Mouse (Mus musculus) brain, embryonic 14.5 days (tissue): ENCODE data around the gene Alg9. TPM values are rescaled to one million over a fixed set of nuclear protein-coding genes. Genes with fewer than 3 reads are reported as not detected.
A peak's percentile ranks its signal among the peaks of the same experiment; 100 is the strongest.

ENCODE experiments used
- DNase-seq: peaks from one replicate; pipeline ENCODE4 v3.0.0-alpha.2; 2011; ENCODE audit warnings: low read depth
- CTCF ChIP-seq: fragments of 200-500 bp; IDR thresholded peaks from 2 replicates; pipeline ENCODE4 v1.5.1; 2012; ENCODE audit warnings: inconsistent platforms, mild to moderate bottlenecking, moderate library complexity, borderline replicate concordance; ENCODE audit not compliant: insufficient read depth, insufficient read length; ENCODE audit errors: extremely low read depth
- POLR2A ChIP-seq: fragments of 200-500 bp; IDR thresholded peaks from 2 replicates; pipeline ENCODE4 v1.6.1; 2012; ENCODE audit warnings: mild to moderate bottlenecking, inconsistent platforms, borderline replicate concordance; ENCODE audit not compliant: poor library complexity, insufficient read depth, insufficient read length, severe bottlenecking; ENCODE audit errors: extremely low read depth
- polyA plus RNA-seq: library from polyadenylated mRNA; depleted of rRNA; stranded (reverse); fragments of >200 nt; gene quantifications from 2 replicates; pipeline ENCODE4 v1.2.3, GENCODE M21; 2012

Gene Alg9
- polyA plus RNA-seq, 1 experiment = 53.9 TPM

DNA sequence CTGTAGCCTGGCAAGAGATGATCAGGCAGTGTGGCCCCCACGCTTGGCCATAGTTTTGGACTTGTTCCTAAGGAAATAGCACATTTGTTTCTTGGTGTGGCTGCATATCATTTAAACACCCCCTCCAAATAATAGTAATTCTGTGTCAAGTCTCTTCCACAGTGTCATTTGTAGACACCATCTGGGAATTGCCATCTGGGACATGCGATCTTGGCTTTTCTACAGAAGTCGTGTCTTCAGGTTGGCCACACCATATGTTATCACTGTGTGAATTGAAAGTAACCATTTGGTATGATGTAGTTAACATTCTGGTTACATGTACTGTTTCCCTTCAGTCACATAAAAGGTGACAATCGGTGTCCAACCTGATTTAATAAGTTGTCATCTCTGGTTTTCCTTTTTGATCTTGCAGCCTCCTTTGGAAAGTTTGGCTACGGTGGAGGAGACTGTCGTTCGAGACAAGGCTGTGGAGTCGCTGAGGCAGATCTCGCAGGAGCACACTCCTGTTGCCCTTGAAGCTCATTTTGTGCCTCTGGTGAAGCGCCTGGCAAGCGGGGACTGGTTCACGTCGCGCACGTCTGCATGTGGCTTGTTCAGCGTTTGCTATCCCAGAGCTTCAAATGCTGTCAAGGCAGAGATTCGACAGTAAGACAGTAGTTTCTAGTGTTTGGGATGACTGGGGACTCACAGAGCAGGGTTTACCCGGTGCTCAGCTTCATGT, 86.5 kb downstream of the Alg9 start:
- DNase-seq = peak; percentile 87
- no peak for TF ChIP-seq CTCF
- TF ChIP-seq POLR2A = no peak

DNA sequence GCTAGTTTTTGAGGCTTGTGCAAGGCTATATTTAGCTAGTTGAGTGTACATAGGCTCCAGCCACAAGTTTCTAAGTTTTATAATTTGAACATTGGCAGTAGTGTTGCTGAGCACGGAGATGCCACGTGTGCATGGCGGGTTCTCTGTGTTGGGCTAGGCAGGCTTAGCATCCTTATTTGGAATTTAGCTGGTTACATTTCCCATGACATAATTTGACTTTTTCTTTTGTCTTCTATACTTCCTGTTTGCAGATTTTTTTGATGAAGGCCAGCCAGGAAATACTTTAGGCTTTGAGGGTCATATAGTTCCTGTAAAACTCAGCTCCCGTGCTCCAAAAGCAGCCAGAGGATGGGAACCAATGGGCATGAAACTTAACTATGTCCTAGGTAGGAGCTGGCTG, 89.0 kb downstream of the Alg9 start:
- TF ChIP-seq POLR2A = no peak
- TF ChIP-seq CTCF = no peak
- no peak for DNase-seq

DNA sequence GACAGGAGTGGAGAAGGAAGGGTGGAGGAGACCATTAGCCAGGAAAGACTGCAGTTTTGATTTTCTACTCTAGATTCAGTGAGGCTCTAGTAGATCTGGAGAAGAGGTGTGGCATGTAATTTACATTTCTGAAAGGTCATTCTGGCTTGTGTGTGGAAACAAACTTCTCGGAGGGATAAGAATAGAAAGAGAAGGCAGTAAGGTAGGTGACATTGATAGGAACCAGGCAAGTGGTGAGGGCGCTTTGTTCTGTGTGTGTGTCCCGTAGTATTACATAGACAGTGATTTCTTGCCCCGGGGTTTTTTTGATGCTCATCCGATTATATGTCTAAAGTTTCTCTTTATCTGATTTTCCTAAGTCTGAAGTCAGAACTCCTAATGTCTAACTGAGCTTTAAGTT, 90.1 kb downstream of the Alg9 start:
- no peak for DNase-seq

DNA sequence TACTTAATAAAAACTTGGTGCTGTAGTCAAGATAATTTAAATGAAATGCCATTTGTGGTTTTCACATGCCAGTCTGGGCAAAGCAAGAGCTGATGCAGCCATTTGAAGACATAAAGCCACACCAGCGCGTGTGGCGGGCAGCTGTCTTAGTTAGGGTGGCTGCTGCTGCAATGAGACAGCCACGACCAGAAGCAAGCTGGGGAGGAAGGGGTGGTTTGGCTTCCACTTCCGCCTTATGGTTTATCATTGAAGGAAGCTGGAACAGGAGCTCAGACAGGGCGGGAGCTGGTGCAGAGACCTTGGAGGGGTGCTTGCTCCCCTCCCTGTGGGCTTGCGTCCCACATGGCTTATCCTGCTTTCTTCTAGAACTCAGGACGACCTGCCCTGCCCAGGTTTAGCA, 91.0 kb downstream of the Alg9 start:
- TF ChIP-seq CTCF (no peak), POLR2A (no peak)
- peak; percentile 43 for DNase-seq

More for the DNA sequence above, 90.1 kb downstream of the Alg9 start:
- TF ChIP-seq CTCF (no peak), POLR2A (no peak)

DNA sequence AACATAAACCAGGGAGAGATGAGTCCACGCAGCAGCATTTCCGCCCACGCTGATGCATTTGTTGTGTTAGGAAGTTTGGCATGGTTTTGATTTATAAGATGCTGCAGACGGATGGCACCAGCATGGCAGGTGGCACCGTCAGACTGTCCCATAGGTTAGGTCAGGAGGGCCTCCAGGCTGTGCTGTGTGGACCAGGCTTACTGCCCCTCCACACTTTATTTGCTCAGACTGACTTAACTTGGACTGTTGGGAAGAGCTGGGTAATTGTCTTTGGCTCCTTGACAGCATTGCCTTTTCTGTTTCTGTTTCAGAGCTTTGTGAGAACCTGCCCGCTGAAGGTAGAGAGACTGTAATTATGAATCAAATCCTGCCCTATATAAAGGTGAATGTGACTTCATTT, 92.2 kb downstream of the Alg9 start:
- no peak for DNase-seq
- no peak for TF ChIP-seq CTCF
- TF ChIP-seq POLR2A = no peak

DNA sequence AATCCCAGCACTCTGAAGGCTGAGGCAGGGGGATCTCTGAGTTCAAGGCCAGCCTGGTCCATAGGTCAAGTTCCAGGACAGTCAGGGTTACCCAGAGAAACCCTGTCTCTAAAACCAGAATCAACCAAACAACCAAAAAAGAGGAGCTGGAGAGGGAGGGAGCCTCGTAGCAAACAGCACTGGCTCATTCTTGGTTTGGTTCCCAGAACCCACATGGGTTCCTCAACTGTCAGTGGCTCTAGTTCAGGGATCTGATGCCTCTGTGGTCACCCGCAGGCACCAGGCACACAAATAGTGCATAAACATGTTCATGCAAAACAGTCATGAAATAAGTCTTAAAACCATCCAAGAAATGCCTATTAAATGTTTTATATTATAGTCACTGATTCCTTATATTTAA, 93.4 kb downstream of the Alg9 start:
- no peak for TF ChIP-seq POLR2A
- DNase-seq = no peak

DNA sequence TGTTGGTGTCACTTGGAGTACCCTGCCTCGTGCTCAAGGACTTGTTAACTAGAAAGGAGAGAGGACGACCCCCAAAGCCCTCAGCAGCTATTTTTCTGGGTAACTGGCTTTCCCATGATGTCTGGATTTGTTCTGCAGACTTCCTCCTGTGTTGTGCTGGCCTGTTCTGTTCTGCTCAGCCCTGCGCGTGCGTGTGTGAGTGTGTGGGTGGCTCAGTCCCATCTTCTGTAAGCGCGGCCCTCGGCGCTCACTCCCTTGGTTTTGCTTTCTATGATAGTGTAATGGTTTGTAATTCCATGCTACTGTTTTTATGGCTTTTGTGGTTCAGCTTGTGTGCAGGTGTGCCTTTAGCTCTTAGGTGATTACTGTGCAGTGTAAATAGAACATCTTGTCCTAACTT, 98.4 kb downstream of the Alg9 start:
- DNase-seq = no peak
- no peak for TF ChIP-seq CTCF
- no peak for TF ChIP-seq POLR2A

DNA sequence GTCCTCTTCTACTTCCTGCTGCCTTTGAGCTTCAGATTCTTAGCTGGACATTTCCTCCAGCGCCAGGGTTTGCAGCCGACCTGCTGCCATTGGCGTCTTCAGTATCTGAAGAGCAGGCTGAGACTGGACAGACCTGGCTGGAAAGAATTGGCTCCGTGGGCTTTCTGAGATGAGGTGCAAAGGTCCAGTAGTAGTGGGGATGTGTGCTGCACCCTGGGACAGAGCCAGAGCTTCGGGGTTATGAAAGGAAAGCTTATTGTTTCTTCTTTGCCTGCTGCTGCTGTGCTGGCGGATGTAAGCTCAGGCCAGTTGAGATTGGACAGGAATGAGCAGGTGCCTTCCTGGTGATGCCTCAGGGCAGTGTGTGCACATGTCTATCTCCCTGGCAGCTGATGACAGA, 99.2 kb downstream of the Alg9 start:
- no peak for DNase-seq

DNA sequence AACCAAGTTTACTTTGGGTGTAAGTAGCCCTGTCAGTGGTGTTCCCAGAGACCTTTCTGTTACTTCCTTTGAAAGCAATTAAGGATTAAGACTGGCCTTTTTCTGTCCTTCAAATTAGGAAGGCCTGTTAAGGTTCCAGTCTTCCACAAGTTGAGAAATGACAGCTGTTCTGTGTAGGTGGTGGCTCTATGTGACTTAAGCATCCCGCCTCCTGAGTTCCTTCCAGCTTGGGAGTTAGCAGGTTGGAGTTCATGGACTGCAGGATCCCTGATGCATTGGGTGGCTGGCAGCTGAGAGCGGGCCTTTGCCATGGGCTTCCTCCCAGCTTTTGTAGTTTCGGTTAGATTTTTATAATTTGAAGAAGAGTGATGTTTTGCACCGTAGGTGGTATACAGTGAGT, 100.7 kb downstream of the Alg9 start:
- no peak for DNase-seq
- TF ChIP-seq POLR2A (no peak), CTCF (no peak)

More for the DNA sequence above, 99.2 kb downstream of the Alg9 start:
- TF ChIP-seq POLR2A (no peak), CTCF (no peak)

DNA sequence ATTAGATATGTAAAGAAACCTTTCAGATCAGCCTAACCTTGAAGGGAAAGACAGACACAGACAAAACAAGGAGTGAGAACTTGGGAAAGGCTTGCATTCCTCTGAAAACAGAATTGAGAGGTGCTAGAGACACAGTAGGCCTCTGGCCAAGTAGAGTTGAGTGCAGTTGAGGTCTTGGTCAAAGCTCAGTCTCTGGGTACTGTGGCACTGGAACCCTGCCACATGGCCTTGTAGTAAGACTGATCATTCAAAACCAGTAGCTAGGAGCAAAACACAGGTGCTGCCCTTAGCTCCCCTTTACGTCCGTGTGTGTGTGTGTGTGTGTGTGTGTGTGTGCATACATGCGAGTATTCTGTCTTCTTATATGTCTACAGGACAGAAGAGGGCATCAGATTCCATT, 101.5 kb downstream of the Alg9 start:
- TF ChIP-seq POLR2A (no peak), CTCF (no peak)
- no peak for DNase-seq

DNA sequence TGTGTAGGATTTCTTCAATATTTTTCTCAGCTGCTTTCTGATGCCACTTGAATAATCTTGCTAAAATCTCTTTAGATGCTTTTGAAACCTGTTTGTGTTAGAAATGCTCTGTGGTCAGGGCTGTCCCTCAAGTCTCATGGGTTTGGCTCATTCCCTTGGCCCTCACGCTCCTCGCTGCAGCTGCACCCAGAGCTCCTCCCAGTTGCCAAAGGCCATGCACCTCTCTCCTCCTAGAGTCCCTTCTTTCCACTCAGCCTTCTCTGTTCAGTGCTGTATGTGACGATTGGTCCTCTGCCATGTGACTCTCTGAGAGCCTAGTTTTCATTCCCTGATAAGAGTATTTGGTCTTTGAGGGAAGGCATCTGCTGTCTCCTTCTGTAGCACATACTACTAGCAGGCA, 102.6 kb downstream of the Alg9 start:
- DNase-seq = no peak
- TF ChIP-seq POLR2A (no peak), CTCF (no peak)

DNA sequence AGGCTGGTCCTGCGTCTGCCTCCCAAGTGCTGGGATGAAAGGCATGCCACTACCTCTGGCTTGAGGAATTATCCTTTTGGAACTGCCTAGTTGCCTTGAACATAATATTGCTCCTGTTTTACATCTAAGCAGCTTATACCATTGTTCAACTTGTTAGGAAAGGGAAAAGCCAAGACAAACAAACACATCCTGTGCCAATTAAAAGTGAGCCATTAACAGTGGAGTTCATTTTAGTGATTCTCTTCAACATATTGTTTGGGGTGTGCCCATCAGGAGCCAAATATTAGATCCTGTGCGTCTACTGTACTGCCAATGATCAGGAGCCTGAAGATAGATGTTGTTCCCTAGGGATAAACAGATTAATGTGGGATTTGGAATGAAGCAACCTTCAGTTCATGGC, 107.4 kb downstream of the Alg9 start:
- TF ChIP-seq POLR2A (no peak), CTCF (no peak)

DNA sequence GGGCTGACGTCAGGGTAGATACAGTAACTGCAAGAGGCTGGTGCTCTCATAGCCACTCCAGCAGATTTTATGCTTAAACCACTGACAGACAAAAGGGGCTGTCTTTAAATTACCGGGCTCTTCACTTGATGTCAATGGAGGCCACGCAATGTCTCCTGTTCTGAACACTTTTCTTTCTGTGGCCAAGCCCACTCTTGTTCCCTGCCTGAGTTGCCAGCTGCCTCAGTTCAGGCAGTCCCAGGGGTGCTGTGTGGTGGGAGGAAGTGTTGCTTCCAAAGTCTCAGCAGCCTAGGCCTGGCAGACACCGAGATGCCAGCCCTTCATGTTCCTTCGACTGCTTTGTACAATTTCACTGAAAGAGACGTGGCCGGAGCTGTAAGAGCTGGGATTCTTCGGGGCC, 109.3 kb downstream of the Alg9 start:
- DNase-seq = no peak
- TF ChIP-seq CTCF (no peak), POLR2A (no peak)

More for the DNA sequence above, 107.4 kb downstream of the Alg9 start:
- DNase-seq = no peak

DNA sequence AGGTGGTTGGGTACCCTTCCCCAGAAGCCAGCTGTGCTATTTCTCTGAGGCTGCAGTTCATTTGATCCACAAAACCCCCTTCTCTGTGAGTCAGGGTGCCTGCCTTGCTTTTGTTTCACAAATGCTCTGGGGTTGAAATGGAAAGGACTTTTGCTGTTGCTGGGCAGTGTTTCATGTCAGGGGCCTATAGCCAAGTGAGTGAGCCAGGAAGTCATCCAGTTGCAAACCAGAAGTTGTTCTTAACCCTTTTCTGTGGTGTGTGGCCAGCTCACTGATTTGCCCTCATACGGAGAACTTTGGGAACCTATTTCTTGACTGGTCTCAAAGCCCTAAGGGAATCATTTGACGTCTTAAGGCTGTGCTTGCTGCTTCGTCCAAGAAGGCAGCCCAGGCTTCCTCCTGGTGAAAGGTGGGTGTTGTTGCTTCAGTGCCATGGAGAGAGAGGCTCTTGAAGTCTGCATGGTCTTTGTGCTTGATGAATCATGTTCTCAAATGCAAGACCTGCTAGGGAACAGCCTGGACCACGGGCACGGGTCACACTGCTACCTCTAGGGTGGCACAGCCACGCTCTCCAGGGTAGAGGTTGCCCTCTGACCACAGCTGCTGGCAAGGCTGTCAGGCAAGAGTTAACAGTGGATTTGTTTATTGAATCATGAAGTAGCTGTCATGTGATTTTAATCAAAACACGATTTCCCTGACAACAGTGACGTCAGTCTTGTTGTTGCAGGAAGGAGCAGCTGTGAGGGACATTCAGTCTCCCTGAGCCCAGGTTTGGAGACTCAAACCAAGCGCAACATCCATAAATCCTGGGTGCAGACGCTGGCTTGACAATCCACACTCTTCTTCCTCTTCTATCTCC, 110.2 kb downstream of the Alg9 start:
- DNase-seq = peak; percentile 77

More for the DNA sequence above, 110.2 kb downstream of the Alg9 start:
- TF ChIP-seq CTCF (no peak), POLR2A (no peak)
